Mouse (Mus musculus): Measurements from ENCODE around the gene Nkx1-2. TPM values are rescaled to one million over a fixed set of nuclear protein-coding genes. Genes with fewer than 3 reads are reported as not detected.
A peak's percentile ranks its signal among the peaks of the same experiment; 100 is the strongest.

Nkx1-2 gene
- polyA plus RNA-seq, 1 experiment = not detected

- no peak for DNase-seq (ENCODE audit: low spot score)
Observed at GRCm38 (mm10) chr7:132565831-132566230, 33.6 kb downstream of the Nkx1-2 start.

DNA sequence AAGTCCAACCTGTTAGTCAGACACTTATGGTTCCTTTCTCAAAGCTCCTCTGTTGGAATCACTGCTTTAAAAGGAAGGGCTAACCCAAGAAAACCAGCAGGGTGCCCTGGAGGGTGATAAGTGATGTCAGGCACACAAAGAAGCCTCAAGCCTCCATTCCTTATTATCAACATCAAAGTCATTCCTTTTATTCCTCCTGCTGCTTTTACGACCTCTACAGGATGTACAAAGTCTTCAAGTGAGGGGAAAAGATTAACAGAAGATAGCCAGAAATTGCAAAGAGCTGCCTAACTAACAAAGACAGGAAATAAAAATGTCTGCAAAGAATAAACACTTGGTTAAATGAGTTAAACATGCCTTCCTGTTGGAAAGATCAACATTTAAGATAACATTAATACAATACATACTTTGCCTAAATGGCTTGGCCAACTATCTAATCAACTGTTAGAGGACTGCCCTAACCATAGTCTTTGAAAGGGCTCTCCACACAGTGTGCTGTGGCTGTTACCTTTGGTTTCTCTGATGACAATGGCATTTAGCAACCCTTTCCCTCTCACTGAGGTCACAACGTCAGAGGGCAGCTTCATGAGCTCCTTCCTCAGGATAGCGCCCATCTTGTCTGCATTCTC is 40.2 kb downstream of the Nkx1-2 start:
- DNase-seq (ENCODE audit: low spot score) = no peak

DNA sequence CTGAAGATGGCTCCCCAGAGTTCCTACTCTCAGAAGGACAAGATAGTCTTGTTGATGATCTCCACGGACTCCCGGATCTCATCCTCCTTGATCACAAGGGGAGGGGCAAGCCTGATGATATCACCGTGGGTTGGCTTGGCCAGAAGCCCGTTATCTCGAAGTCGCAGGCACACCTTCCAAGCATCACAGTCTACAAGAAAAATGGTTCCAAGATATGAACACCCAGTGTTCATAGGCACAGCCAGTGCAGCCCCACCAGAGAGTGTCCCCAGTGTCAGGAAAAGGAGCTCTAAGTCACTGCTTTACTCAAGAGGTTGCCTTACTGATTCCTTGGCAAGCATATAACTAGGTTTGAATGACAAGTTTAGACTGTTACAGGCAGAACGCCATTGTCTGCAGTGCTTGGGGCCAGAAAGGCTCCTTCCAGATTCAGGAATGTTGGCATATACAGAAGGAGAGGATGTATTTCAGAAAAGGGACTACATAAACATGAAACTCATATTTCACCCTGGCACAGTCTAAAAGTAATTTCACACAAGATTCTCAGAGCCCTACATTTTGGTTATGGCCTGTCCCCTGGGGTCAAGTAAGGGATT is 41.2 kb downstream of the Nkx1-2 start:
- no peak for DNase-seq (ENCODE audit: low spot score)

DNA sequence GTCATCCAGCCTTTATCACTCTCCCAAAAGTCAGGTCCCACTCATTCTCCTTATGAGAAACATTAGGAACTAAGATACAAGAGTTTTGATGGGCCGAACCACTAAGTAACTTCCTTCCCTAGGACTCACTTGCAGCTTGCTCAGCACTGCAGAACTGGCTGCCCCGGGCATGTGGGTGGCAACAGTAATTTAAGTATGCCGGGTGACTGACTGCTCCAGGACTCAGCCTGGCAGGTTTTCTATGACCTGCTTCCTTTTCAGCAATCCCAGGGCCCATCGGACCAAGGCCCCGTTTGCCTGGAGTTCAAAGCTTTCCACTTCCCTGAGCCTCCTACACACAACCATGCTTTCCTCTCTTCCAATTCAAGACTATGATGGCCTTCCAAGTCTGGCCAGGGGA is 42.9 kb downstream of the Nkx1-2 start:
- DNase-seq (ENCODE audit: low spot score) = no peak

GRCm38 (mm10) chr7:132555911-132556310 is 43.5 kb downstream of the Nkx1-2 start:
- no peak for DNase-seq (ENCODE audit: low spot score)

DNA sequence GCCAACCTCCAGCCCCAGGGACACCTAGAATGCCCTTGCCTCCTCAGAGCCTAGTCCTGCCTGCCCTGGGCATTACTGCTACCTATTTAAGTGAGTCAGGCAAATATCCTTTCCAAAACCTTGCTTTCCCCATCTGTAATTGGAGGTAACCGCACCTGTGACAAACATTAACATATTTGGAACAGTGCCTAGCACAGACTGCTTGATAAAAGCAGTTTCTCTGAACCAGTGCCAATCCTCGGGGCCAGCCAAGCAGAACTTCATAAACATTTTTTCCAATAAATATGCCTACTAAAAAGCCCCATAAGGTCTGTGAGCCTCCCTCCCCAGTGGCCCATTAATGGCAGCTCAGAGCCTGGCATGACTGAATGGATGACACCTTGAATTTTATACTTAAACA is 45.3 kb downstream of the Nkx1-2 start:
- no peak for DNase-seq (ENCODE audit: low spot score)

DNA sequence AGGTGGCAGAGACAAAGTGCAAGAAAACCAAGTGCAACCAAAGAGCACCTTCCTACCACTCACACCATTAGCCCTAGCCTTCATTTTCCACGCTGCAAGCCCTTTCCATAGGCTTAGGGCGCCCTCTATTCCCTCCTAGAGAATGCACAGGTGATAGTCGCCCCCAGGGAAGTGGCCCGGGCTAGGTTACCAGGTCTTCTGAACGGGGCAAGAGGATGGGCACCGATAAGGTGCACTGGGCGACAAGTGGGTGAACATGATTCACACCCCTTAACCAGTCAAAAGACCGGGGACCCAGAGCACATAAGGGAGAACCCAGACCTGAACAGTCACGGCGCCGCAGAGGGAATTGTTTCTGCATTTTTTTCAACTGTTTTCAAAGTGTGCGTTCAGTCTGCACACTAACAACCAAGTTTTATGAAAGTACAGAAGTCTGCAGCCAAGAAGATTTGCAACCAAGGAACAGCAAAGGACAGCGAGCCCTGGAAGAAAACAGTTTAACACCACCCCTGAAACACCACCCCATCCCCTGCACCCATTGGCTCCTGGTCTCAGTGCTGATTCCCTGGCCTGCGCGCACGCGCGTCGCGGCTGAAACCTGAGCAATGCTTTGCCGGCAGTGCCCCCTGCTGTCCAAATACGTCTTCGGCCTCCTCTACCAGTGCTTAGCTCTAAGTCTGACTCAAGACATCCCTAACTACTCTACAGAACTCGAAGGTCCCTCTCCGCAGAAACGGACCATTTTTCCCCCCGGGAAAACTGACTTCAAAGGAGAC is 47.9 kb downstream of the Nkx1-2 start:
- peak; percentile 89 for DNase-seq (ENCODE audit: low spot score)

DNA sequence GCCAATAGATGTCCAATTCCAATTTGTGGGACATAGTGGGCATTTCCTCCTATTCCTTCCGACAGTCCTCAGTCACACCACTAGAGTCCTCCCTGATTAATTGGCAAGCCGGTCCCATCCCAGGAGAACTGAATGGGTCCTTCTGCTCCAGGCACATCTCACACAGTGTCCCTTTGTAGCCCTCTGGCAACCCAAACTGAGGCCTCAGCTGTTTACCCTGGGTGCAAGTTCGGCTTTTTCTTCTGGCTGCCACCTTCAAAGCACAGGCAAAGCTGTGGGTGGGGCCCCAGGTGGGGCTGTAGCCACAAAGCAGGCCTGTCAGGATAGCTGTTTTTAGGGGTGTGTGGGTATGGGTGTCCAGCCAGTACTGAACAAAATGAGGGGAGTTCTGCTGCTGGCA is 52.3 kb downstream of the Nkx1-2 start:
- no peak for DNase-seq (ENCODE audit: low spot score)

Other genes starting within 250 kb of the Nkx1-2 start
- gene Oat, start 23.2 kb downstream of the Nkx1-2 start, polyA plus RNA-seq (2012; rRNA removed) = 192 and 193 TPM in 2 replicates
- gene Lhpp, start 11.0 kb upstream of the Nkx1-2 start, polyA plus RNA-seq (2012; rRNA removed) = 21.0 and 23.7 TPM in 2 replicates
- gene Fam53b, start 214.2 kb upstream of the Nkx1-2 start, polyA plus RNA-seq (2012; rRNA removed) = 11.2 and 15.8 TPM in 2 replicates